Mouse (Mus musculus) ES-Bruce4 (cell line): ENCODE measurements at regions not wholly inside any gene's neighbourhood (a gene's known extent, or its start where the extent isn't known, plus 50 kb on each side); places are given as distances from the start of the nearest gene placed in this dataset.

ENCODE experiments used
- CTCF ChIP-seq: IDR thresholded peaks from one replicate; pipeline ENCODE4 v1.8.1; 2011; ENCODE audit warnings: low read depth, low read length
- EP300 ChIP-seq: IDR thresholded peaks from 2 replicates; pipeline ENCODE4 v1.6.1; 2011; ENCODE audit warnings: low read depth, low read length; ENCODE audit not compliant: insufficient read depth
- POLR2A ChIP-seq: IDR thresholded peaks from one replicate; pipeline ENCODE4 v1.8.1; 2011; ENCODE audit warnings: low read length; ENCODE audit not compliant: insufficient read depth

DNA sequence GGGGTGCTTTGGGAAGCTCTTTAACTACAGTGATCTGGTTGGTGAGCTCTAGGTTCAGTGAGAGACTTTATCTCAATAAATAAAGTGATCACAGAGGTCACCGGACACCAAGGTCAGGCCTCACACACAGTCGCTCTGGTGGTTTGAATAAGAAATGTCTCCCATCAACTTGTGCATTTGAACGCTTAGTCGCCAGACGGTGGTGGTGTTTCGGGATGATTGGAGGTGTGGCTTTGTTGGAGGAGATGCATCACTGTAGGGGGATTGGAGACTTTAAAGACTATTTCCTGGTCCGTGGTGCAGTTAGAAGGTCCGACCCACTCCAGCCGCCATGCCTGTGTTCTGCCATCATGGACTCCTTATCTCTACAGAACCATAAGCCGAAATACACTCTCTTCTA lies 162.0 kb downstream of the Ddx11 start:
- TF ChIP-seq CTCF (no peak), POLR2A (no peak), EP300 (peak; percentile 92)
